Mouse (Mus musculus) thymus, postnatal 36 days (tissue): ENCODE measurements around the gene Tet3.

Experiments
- DNase-seq, 2 experiments: peaks; one replicate each; pipeline ENCODE4 v3.0.0; 2022; ENCODE audit warnings: mixed read lengths in 2 of 2

Tet3 gene

DNA sequence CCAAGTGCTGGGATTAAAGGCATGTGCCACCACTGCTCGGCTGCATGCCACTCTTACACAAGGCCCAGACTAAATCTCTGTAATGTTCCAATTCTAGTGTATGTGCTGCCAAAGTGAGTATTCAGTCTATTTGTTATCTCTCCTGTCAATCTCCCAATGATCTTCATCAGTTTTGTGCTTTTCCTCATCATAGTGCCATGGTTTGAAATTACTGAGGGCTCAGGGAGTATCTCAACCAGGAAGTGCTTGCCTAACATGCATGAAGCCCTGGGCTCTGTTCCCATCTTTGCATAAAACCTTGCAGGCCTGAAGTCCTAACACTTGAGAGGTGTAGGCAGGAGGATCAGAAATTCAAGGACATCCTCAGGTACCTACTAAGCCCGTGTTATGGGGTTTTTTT, 136.1 kb downstream of the Tet3 start:
- DNase-seq, result no peak

DNA sequence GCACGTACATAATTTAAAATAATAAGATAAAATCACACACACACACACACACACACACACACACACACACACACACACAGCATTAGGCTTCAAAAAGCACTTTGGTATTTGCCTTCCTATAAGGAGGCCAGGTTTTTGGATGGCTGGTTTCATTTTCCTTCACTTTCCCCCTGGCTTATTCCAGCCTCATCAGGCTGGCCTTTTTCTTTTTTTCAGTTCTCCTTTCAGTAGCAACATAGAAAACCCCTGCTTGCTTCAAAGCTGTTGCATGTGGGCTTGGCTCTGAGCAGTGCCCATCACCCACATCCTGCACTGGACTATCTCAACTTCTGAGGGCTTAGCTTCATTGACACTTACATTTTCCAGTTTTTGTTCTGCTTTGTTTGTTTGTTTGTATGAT, 137.0 kb downstream of the Tet3 start:
- no peak for DNase-seq

DNA sequence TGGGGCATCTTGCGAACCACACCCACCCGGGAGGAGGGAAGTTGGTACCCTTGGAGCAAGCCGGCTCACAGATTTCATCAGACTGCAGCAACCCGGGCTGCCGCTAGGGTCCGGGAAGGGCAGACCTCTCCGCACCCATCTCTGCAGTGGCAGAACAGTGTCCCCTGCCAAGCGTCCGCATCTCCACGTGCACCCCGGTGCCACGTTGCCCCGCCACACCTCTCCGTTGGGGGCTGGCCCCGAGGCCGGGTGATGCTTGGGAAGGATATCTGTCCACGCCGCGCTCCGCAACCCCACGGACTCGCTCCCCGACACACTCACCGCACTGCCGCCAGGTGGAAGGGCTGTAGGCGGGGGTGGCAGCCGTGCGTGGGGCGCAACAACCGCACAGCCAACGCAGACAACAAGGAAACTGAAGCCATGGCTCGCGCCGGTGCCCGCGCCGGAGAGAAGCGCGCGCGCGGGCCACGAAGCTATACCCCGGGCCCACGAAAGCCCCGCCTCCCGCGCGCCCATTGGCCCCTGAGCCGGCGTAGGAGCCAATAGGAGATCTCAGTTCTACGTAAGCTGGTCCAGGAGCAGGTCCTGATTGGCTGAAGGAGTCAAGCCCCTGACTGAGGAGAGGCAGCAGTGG, 141.7 kb downstream of the Tet3 start:
- DNase-seq, result peak; percentile 91 to 95

DNA sequence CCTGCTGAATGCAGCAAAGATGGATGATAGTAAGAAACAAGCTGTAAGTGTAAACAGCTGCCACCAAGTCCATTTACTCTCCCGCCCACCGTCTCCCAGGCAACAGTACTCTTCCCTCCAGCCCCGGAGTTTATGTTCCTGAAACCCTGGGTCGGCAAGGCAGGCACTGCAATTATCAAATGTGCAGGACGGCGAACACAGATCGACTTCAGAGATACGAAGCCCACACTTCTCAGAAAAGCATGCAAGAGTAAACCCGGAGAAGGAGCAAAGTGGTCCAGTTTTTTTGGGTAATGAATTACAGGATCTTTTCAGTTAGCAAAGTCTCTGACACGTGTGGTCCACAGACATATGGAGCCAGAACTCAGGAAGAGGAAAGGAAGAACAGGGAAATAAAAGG, 142.9 kb downstream of the Tet3 start:
- no peak for DNase-seq

DNA sequence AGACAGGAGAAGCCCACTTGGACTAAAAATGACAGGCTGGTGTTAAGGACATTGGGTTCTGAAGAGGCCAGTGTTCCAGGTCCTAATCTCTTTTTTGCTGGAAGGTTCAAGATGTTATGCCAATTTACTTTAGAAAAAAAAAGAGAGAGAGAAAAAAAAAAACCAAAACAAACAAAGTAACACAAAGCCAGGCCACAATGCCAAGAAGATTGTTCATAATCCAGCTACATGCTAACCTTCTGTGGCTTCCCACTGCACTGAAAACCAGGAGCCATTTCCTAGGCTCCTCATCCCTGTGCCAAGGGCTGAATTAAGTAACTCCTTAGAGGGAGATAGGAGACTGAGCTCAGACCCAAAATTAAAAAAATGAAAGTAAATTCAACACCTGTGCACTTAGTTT, 143.6 kb downstream of the Tet3 start:
- no peak for DNase-seq

DNA sequence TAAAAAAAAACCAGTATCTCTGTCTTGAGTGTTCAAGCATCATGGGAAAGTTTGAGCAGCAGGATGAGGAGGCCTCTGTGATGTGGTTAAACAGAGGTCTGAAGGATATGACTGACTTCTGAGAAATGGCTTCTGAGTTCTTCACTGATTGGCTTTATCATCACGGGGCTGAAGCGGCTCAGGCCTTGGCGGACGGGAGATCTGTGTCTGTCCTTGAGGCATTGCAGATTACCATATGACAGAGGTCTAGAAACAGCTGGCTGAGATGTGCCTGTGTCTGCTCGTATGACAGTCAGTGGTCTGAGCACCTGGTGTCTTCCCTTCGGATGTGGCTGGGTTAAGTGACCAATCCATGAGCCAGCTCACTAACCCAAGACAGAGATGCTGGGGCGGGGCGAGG, 146.4 kb downstream of the Tet3 start:
- DNase-seq, result peak in 1 of 2 experiments; percentile 10
